Mouse (Mus musculus) common myeloid progenitor, adult 5-6 weeks (primary cell): ENCODE results near the gene Slc35b1. TPM values are rescaled to one million over a fixed set of nuclear protein-coding genes. Genes with fewer than 3 reads are reported as not detected.
A peak's percentile ranks its signal among the peaks of the same experiment; 100 is the strongest.

Experiments used
- ATAC-seq: replicated peaks from 2 replicates; pipeline ENCODE4 v1.8.0; 2016; ENCODE audit warnings: low read depth, mild to moderate bottlenecking, moderate TSS enrichment, inconsistent platforms; ENCODE audit not compliant: poor library complexity, severe bottlenecking
- total RNA-seq: library from RNA; stranded (forward); fragments of 200-1000, 187-1606 nt; gene quantifications from 2 replicates; pipeline ENCODE4 v1.2.3, GENCODE M21; 2017

Gene Slc35b1
- 30.4 and 30.6 TPM in 2 replicates for total RNA-seq

DNA sequence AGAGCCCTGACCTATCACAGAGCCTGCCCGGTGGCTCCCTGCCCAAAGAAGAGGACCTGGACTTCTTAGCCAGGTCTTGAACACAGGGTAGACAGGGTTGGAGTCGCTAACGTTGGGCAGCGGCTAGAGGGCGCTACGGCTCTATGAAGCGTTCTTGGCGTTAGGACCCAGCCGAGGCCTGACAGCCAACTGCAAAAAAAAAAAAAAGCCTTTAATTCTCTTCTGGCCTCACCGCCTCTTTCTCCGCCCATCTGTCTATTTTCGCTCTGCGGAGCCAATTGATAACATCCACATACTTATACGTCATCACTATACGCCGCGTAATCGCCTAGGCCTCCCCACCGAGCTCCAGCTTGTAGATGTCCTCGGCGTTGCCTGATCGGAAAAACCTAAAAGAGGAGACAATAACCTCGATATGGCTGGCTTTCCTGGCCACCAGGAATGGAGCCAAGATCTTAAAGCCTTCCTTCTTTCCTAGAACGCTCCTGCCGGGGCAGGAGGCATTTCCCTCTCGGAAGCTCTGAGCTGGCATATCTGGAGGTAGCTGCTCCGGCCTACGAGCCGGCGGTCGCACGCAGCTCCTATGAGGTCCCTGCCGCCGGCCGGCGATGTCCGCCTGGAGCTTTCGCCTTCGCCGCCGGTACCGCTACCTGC, at the start of gene Slc35b1:
Gene Slc35b1, plus strand, starts transcription at position 374 of the 654 bp plus-strand sequence.
- ATAC-seq = peak; percentile 93

DNA sequence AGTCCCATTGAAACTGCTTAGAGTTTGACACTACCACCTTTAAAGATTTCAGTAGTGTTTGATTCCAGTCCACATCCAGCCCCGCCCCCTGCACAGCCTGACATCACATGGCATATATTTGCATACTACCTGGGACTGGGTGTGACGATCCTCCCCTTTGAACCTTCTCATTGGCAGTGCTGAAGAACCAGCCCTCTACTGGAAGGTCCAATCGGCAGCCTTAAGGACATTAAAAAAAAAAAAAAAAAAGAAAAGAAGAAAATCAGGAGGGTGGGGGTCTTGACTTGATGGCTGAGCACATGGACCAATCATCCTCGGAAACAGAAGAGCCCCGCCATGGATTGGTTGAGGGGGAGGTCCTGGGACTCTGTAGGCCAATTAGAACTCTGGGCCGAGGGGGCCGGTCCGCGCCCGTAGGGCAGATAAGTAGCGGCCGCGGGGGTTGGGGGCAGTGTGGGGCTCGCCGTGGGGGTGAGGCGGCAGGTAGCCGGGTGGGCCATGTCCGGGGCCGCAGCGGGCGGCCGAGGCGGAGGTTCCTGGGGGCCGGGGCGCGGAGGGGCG, 47.8 kb upstream of the Slc35b1 start, which contains the start of gene Fam117a:
Gene Fam117a, plus strand, starts transcription at position 451 of the 561 bp plus-strand sequence.
- ATAC-seq = peak; percentile 78

DNA sequence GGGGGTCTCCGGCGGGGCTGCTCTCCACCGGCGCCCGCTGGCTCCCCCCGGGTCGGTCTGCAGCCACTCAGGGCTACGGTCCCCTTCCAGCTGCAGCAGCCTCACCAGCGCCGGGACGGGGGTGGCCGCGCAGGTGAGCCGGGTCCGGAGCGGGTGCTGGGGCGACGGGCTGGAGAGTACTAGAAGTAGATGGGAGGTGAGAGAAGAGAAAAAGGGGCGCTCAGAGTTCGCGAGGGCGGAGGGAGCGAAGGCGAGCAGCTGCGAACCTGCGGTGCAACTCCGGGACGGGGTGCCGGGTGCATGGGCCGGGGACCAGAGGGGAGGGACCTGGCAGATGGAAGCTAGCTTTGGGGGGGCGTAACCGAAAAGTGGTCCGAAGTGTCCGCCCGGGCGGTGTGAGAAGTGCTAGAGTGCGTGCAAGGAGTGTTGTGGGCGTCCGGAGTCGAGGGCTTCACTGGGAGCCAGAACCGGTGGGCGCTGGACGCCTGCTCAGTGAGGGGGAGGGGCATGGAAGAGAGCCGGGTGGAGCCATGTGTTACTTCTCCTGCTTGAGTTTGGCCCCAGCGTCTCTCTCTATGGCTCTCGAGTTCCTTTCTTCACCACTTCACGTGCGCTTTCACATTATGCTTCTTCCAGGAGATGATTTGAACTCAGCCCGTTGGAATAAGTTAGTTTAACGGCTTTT, 47.2 kb upstream of the Slc35b1 start:
- ATAC-seq = peak; percentile 26

DNA sequence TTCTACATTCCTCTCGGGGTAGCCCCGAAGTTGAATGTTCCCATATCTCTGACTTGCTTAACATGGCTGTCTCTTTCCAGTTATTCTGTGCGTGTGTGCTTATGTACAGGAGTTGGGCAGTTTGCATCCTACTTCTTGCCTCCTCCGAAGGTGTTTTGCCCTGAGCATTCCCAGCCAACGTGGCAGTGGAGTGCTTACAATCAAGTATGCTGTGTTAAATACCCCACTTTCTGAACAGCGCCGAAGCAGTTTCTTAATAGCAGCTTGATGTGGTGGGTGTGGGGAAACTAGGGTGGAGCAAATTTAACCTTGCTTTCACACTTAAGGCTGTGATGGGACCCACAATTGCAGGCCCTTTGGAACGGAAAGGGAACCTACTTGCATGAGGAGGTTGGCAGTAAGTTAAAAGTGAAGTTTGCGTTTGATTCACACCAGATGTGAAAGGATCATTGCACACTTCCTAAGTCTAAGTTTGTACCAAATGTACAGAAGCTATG, 46.6 kb upstream of the Slc35b1 start:
- no peak for ATAC-seq

DNA sequence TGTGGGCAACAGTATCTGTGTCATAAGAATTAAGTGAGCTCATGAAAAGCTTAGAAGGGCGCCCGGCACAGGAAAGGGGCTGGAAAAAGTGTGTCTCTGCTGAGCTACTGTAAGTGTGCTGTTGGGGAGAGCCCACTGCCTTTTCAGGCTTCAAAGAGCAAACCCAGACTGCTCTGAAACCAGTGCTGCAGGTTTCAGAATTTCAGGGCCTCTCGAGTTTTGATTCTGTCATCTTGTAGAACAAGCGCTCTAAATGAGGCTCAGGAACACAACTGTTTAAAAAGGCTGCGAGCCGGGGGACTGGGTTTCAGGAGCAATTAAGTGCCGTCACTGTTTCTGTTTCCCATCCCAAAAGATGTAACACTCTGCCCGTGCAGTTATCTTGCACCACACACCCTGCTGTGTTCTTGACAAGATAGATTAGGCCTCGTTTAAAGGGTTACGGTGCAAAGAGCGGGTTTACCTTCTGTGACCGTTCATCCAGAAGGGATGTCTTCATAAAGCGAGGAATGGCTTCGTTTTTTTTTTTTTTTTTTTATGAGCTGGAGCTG, 44.9 kb upstream of the Slc35b1 start:
- ATAC-seq = peak; percentile 13; the same call in 1 of the 2 replicates

DNA sequence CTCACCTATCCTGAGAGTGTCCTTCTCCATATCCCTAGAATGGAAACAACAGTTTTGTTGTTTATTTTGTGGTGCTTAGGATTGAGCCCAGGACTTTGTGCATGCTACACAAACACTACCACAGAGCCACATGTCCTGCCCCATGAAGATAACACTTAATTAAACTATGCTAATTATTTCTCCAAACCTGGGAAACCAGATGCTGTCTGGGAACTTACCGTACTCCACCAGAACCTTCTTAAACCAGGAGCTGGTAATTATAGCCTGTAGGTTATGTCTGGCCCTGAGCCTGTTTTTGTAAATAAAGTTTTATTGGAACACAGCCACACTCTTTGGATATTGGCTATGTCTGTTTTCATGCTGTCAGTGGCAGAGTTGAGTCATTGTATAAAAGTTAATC, 44.2 kb upstream of the Slc35b1 start:
- no peak for ATAC-seq

DNA sequence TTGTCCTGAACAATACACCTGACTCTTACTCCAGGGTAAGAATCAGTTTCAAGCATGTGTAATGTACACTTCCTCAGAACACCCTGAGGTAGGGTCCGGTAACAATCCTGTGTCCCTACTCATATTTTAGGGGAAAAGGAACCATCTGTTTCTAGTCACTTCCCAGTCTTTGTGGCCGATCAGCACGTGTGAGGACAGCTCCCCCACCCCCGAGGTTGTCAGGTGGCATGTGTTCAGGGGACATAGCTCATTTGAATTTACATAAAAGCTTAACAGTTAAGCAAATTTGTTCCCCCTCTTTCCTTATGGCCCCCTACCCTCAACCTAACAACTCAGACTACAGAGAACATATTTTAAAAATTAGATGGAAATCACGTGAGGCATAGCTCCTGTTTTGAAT, 43.8 kb upstream of the Slc35b1 start:
- ATAC-seq = no peak

DNA sequence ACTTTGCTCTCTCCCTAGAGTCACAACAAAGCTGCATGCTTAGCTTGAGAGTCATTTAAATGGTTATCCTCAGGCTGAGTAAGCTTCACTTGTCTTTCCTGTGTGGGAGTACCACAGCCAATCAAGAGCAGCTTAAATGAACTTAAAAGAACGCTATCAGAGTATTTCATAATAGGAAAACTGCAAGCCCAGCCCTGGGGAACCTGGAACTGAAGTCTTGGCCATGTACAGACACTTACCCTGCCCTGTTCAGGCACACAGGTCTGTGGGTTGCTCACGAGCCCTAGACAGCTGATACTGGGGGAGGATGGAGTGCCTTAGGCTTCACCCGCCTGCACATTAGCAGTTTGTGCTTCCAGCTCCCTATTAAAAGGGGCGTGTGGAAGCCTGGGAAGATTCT, 41.3 kb upstream of the Slc35b1 start:
- no peak for ATAC-seq

DNA sequence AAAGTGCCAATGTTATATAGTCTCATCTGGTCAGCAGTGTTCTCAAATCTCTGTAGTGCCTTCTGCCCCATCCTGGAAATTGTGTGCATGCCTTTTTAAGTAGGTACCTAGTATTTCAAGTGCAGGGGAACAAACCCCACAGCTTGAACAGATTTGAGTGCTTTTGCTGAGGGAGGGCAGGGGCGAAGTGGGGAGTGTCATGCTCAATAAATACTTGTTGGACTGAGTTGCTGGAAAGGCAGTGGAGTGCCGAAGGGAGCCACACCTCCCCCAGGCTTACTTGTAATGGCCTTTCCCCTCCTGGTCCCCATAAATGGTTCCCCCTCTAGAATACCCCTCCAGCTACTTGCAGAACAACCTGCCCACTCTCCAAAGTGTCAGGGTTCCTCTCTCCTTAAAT, 40.3 kb upstream of the Slc35b1 start:
- no peak for ATAC-seq

DNA sequence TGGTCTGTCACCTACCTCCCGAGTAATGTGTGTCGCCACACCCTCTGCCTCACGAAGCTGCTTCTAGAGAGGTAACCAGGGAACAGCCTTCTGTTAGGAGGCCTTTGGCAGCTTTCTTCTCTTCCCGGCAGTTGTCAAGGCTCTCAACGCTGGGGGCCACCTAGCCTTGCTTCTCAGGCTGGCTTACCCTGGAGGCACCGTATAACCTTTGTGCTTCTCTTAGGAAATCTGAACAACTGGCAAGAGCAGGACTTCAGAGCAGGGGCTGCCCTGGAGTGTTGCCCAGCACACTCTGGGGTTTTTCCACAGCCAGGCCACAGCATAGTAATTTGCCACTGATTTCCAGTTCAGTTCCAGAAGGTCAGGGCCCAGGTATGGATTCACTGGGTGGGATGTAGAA, 34.2 kb upstream of the Slc35b1 start:
- no peak for ATAC-seq

DNA sequence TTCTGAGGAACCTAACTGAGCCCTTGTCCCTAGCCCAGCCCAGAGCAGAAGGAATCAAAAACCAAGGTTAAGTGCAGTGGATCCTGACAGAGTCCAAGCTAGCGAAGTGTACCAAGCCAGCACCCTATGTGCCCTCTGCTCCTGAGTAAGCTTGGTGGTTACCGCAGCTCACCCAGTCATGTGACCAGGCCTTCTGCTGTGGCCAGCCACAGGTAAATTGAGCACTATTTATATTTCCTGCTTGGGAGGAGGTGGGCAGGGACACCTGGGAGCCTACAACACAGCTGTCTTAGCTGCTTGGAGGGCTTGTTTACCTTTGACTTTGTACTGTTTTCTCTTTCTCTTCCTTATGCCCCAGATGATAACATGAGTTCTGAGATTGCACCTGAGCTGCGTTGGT, 33.5 kb upstream of the Slc35b1 start:
- ATAC-seq = no peak

DNA sequence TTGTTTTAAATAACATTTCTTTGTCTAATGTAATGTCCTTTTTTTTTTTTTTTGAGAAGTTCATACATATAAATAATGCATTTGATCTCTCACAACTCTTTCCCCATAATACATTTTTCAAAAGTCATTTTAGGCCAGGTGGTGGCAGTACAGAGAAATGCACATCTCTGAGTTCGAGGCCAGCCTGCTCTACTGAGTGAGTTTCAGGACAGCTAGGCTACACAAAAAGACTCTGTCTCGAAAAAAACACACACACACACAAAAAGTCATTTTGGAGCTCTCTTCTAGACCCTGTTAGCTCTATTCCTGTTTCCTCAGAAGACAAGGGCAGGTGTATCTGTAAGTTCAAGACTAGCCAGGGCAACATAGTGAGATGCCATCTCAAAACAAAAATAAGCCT, 31.8 kb upstream of the Slc35b1 start:
- ATAC-seq = no peak

DNA sequence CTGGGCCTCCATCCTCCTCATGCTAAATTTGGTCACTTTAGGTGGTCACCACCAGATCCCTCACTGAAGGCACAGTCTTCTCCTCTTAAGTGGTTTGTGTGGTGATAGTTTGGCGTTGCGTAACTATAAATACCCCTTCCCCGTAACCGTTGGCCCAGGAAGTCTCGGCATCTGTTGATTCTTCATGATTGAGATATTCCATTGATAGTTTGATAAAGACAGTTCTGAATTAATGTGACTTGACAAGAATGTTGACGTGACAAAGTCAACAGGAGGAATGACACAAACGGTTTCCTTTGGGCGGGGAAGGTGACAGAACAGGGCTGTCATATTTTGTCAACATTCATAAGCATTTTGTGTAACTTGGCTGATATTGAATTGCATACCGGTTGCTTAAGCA, 31.3 kb upstream of the Slc35b1 start:
- 0 out of 2 replicates have a peak, but pooled peaks have one; percentile 7 for ATAC-seq

DNA sequence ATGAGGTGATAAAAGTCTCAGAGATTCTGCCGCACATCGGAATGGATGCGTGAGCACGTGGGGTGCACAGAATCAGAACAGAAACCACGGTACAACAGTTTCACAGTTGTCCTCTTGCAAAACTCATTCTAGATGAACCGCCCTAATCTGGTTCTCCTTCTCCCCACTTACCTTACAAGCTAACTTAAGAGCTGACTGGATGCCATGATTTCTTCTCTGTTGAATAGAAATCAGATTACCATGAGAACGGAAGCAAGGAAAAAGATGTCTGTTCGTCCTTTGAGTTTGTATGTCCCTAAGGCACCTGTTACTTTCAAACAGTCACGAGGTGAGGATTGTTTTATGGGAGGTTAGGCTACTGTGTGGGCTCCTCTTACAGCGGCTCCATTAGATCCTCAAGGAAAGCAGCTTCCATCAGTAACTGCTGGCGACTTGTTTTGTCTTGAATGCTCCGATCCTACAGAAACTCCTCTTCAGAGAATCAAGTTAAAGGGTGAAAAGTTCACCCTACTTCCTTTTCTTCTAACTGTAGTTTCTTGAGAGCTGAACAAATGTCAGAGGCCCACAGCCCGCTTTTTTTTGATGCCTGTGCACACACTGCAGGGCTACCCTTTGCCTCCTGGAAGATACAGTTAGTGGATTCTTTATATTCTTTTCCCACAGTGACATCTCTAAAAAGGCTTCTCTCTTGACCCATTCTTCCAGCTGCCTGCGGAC, 30.1 kb upstream of the Slc35b1 start:
- ATAC-seq = no peak

DNA sequence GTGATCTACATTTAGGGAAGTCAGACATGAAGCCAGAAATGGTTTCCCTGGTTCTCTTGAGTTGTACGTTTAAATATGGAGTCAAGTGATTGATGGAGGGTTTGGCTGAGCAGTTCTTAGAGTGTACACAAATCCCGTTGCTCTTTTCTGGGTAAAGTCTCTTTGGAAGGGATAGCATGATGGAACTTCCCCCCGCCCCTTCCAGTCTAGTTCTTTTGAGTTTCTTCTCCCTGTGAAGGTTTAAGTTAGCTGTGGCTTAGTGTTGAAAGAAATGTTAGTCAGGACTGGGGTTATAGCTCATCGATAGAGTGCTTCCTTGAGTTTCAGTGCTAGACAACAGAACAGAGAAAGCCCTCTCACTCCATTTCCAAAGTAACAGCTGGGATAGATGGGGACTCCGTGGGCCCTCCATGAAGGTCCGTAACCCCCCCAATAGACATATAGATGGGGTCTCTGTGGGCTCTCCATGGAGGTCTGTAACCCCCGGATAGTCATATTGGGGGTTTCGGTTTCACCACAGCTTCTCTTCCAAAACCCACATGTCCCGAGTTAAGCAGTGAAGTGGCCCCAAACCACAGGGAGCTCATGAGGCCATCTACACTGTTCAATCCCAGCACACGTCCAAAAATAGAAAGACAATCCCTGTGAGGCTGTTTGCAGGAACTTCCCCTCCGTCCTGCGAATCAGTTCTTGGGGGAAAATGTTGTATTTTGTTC, 29.4 kb upstream of the Slc35b1 start:
- ATAC-seq = no peak

DNA sequence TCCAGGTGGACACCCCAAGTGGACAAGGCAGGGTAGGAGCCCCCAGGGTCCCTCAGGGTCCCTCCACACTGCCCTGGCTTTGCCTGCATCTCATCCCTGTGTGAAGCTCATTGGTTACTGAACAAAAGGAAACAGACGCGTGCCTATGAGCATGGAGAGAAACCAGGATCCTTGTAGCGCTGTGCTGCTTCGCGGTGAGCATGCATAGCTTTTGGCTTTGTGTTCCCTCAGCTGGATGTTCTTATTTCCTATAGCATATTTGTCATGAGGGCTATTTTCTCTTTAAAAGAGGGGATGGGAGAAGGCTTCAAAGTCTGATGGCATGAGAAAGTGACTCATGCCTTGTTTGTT, 28.9 kb upstream of the Slc35b1 start:
- no peak for ATAC-seq

DNA sequence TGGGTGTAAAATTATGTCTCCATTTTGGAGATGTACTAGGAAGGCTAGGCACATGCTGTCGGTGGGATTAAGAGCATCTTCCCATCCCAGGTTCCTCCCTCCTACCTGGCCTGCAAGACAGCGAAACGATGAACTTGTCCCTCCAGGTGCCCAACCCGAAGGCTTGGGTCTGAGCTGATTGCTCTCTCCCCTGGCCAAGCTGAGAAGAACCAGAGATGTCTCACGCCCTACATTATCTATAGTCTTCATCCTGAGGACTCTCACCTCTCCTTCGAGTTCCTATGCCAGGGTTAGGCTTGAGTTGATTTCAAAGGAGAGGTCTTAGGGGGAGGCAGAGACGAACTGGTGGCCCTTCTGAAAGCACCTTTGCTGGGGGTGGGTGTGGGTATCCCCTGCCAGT, 28.5 kb upstream of the Slc35b1 start:
- no peak for ATAC-seq

DNA sequence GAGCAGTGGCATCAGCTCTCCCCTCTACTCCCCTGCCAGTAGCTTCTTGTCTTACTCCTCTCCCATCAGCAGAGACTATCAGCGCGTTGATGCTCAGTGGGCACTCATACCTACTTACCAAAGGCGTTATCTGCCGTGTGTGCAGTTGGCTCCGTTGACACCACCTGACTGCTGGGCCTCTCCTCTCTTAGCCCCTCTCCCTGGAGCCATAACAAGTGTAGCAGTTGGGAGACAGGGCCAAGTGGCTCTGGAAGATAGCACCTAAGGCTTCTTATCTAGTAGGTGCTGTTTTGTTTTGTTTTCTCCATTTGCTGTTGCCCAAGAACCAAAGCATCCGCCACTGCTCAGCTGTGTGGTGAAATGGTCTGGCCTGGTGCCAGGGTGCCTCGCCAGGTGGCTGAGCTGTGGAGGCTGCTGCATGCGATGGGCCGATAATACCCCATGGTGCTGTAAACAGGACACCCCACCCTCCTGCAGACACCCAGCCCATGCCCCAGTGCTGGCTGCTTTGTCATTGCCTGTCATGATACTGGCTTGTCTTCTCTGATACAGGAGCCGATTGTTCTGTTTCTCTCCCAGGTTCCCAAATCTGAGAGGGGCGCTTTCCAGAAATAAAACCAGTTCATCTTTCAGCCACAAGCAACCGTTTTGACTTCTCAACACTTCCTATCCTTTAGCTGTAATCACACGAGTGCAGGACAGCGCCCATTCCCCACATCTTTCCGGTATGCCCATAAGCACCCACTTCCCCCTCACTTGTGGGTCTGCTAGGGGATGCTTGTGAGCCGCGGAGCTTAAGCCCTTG, 27.8 kb upstream of the Slc35b1 start:
- peak; percentile 78 for ATAC-seq

DNA sequence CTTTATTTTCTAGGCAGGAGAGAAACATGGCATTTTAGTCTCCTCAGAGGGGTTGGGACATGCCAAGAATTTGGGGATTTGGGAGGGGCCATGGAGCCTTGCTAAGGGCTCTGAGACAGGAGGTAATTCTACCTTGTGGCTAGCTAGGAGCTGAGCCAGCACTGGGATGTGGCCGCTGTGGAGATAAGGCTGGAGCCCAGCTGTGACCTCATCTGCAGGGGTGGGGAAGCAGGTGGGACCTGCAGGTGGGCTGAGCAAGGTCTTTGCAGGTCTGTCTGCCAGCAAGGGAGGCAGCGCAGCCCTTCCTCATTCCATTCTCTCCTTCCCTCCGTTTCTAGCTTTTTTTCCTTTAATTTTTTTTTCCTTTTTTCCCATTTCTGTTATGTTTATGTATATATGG, 26.2 kb upstream of the Slc35b1 start:
- no peak for ATAC-seq
